ENCODE assay signal across 28 mouse cellular contexts in the genomic region with DNA sequence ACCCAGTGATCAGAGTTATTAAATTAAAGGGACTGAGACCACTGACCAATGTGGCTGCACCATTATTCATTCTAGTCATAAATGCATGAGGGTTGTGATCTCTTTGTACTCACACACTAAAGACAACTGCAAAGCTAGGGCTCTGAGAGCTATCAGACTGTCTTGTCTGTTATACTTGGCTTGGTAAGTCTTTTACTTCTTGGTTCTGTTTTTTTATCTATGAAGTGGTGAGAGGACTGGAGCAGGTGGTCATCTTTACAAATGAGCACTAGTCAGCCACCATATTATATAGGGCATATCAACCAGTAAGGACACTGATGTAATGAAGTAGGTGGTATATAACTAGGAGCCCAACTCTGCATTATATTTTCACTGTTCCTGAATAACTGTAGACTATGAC.
"Had no signal": no experiment of that assay in that cellular context is flagged by ENCODE, and none has a peak within 500 bp of the region (broad histone marks: within the 10 kb centered on the region; RNA-seq: fewer than 3 reads in every experiment).

No protein-coding gene starts in this region.

- H3K36me3 ChIP-seq: embryonic facial prominence, embryonic 10.5 days; embryonic facial prominence, embryonic 12.5 days; embryonic facial prominence, embryonic 15.5 days; forebrain, embryonic 12.5 days had no signal

- H3K27ac ChIP-seq: embryonic facial prominence, embryonic 10.5 days; embryonic facial prominence, embryonic 12.5 days; embryonic facial prominence, embryonic 13.5 days; embryonic facial prominence, embryonic 15.5 days; forebrain, embryonic 10.5 days; forebrain, embryonic 12.5 days; forebrain, embryonic 13.5 days; forebrain, embryonic 15.5 days; gastrocnemius, adult 2 months; heart, adult 2 months had no signal

- H3K4me1 ChIP-seq: embryonic facial prominence, embryonic 10.5 days; embryonic facial prominence, embryonic 12.5 days; embryonic facial prominence, embryonic 13.5 days; embryonic facial prominence, embryonic 15.5 days; forebrain, embryonic 10.5 days; forebrain, embryonic 12.5 days; forebrain, embryonic 13.5 days had no signal

- H3K9ac ChIP-seq: embryonic facial prominence, embryonic 12.5 days; embryonic facial prominence, embryonic 13.5 days; embryonic facial prominence, embryonic 15.5 days; forebrain, embryonic 12.5 days; forebrain, embryonic 13.5 days; forebrain, embryonic 15.5 days; forebrain, postnatal 0 days had no signal

- H3K9me3 ChIP-seq: embryonic facial prominence, embryonic 10.5 days; embryonic facial prominence, embryonic 12.5 days; embryonic facial prominence, embryonic 13.5 days; embryonic facial prominence, embryonic 15.5 days; forebrain, embryonic 10.5 days; forebrain, embryonic 12.5 days; forebrain, embryonic 13.5 days; forebrain, embryonic 15.5 days had no signal

- DNase-seq: cerebellum, adult 2 months; cerebellum, adult 8-10 months; cerebellum, adult 9-10 months; cerebellum, adult 9-11 months; cerebellum, postnatal 10 days; cerebellum, postnatal 14 days; cerebellum, postnatal 25 days; cerebellum, postnatal 36 days; embryo, embryonic 11 days; forebrain, postnatal 0 days; gastrocnemius, adult 2 months; gastrocnemius, postnatal 10 days; gastrocnemius, postnatal 14 days; gastrocnemius, postnatal 25 days; gastrocnemius, postnatal 36 days; heart, adult 18-20 months; heart, adult 2 months had no signal

- H3K4me3 ChIP-seq: embryonic facial prominence, embryonic 10.5 days; embryonic facial prominence, embryonic 12.5 days; embryonic facial prominence, embryonic 13.5 days; embryonic facial prominence, embryonic 15.5 days; erythroblast, embryonic 14.5 days; forebrain, embryonic 10.5 days; forebrain, embryonic 12.5 days; forebrain, embryonic 13.5 days; forebrain, embryonic 15.5 days; gastrocnemius, adult 2 months; heart, adult 2 months had no signal

- ATAC-seq: forebrain, embryonic 13.5 days; forebrain, embryonic 14.5 days; forebrain, embryonic 15.5 days; forebrain, embryonic 16.5 days; forebrain, postnatal 0 days had no signal

- H3K27me3 ChIP-seq: embryonic facial prominence, embryonic 12.5 days; embryonic facial prominence, embryonic 13.5 days; embryonic facial prominence, embryonic 15.5 days; forebrain, embryonic 12.5 days; forebrain, embryonic 13.5 days; forebrain, embryonic 15.5 days had no signal
